Mouse (Mus musculus): ENCODE data around the gene Smarcd3. TPM values are rescaled to one million over a fixed set of nuclear protein-coding genes. Genes with fewer than 3 reads are reported as not detected.
"Not testable (repeated sequence)": the region's sequence is repeated elsewhere in the genome, so short reads cannot be mapped to it uniquely, and the experiment has no call there.

Gene Smarcd3
- polyA plus RNA-seq, 1 experiment = 247 TPM

- DNase-seq (ENCODE audit: low read depth) = not testable (repeated sequence)
Measured at GRCm38 (mm10) chr5:24555335-24555734, 68.9 kb downstream of the Smarcd3 start.

DNA sequence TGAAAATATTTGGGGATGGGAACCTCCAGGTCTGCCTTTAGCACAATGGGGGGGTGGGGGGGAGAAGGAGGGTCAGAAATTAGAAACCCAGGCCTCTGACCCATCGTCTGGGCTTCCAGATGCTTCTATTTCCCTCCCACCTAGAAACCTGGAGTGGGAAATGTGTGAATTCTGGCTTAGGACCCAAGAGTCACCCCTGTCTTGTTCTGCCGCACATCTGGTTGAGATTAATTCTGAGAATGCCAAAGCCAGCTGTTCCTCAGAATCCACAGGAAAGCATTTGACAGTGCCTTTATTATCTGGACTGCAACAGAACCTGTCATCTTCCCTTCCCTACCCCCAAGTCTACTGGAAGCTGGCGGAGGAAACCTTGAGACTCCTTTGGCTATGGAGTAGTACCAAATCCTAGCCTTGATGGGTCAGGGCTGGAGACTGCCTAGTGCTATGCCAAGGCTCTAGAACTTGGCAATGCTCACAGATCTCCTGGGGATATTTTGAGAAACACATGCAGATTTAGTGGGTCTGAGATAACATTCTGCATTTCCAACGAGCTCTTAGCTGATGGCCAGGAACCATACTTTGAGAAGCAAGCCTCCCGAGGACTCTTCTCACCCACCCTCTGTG is 70.5 kb downstream of the Smarcd3 start:
- DNase-seq (ENCODE audit: low read depth) = no peak

DNA sequence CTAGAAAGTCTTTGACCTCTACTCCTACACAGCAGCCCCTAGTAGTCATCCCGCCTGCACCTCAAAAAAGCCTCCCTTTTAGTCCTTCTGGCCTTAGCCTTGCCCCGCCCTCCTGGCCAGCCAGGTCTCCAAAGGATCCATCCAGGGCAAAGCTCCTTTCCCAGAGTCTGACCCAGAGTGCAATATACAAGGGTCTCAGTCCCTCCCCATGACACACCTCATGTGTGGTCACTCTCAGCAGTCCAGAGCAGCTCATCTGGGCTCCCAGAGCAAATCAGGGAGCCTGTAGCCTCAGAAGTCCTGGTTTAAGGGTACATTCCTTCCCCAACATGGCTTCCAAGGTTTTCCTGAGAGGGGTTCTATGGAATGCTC is 72.9 kb downstream of the Smarcd3 start:
- DNase-seq (ENCODE audit: low read depth) = no peak

DNA sequence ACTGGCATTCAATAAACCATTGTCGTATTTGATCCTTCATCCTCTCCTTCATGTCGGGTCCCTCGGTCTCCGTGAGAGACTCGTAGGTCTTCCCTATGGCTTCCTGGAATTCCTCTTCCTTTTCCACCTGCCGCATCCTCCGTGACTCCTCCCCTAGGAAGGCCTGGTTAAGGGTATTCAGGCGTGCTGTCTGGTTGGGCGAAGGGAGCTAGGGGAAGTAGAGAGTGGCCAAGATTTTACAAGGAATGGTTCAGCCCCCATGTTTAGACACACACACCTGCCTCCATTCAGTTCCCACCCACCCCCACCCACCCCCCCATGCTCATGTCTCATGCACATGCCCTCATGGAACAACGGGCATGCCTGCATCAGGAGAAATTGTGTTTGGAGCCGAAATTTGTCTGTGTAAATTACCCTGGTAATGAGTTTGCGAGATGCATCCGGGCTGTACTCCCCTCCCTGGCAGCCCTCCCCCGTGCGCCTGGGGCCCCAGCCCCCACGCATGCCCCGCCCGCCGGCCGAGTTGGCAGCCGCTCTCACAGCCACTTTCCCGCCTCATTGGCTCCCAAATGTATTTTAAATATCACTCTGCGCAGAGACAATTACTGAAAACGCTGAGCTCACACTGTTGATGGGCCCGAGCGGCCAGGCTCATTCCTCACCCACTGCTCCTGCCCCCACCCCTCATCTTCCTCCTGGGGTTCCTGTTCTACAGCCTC is 73.5 kb downstream of the Smarcd3 start:
- no peak for DNase-seq (ENCODE audit: low read depth)

DNA sequence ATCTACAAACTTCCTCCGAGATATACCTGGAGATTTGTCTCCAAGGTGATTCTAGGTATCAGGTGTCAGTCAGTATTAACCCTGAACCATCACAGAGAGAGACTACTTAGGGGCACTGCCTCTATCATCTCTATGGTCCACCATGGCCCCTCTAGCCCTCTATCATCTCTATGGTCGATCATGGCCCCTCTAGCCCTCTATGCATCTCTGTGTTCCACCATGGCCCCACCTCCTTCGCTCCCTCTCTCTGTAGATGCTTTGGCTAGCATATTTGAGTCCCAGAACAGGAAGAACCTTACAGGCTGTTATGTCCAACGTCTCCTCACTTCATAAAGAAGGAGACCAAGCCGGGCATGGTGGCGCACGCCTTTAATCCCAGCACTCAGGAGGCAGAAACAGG is 81.6 kb downstream of the Smarcd3 start:
- no peak for DNase-seq (ENCODE audit: low read depth)

GRCm38 (mm10) chr5:24541144-24541569 is 83.1 kb downstream of the Smarcd3 start:
- no peak for DNase-seq (ENCODE audit: low read depth)

Other genes starting within 250 kb of the Smarcd3 start
- 1.1 and 1.2 TPM in 2 replicates for gene Atg9b, start 232.3 kb downstream of the Smarcd3 start, polyA plus RNA-seq (2012; rRNA removed)
- 52.2 and 61.0 TPM in 2 replicates for gene Abcb8, start 230.7 kb downstream of the Smarcd3 start, polyA plus RNA-seq (2012; rRNA removed)
- gene Asic3, start 211.0 kb downstream of the Smarcd3 start, polyA plus RNA-seq (2012; rRNA removed) = 0.08 and 0.43 TPM in 2 replicates
- gene Cdk5, start 200.9 kb downstream of the Smarcd3 start, polyA plus RNA-seq (2012; rRNA removed) = 70.5 and 94.8 TPM in 2 replicates
- 60.6 and 67.9 TPM in 2 replicates for gene Slc4a2, start 200.6 kb downstream of the Smarcd3 start, polyA plus RNA-seq (2012; rRNA removed)
- 147 and 182 TPM in 2 replicates for gene Fastk, start 179.1 kb downstream of the Smarcd3 start, polyA plus RNA-seq (2012; rRNA removed)
- gene Tmub1, start 176.6 kb downstream of the Smarcd3 start, polyA plus RNA-seq (2012; rRNA removed) = 32.8 and 39.3 TPM in 2 replicates
- gene Agap3, start 172.2 kb downstream of the Smarcd3 start, polyA plus RNA-seq (2012; rRNA removed) = 52.6 and 60.0 TPM in 2 replicates
- gene Gbx1, start 97.2 kb downstream of the Smarcd3 start, polyA plus RNA-seq (2012; rRNA removed) = 0.03 TPM in 1 of 2 replicates, not detected in the other
- 1.4 and 1.6 TPM in 2 replicates for gene Asb10, start 83.4 kb downstream of the Smarcd3 start, polyA plus RNA-seq (2012; rRNA removed)
- 0.05 and 0.13 TPM in 2 replicates for gene 4931409K22Rik, start 67.6 kb downstream of the Smarcd3 start, polyA plus RNA-seq (2012; rRNA removed)
- gene Abcf2, start 46.9 kb downstream of the Smarcd3 start, polyA plus RNA-seq (2012; rRNA removed) = 39.8 and 50.0 TPM in 2 replicates
- gene Chpf2, start 37.7 kb downstream of the Smarcd3 start, polyA plus RNA-seq (2012; rRNA removed) = 57.2 and 62.9 TPM in 2 replicates
- 46.1 and 51.0 TPM in 2 replicates for gene Nub1, start 61.1 kb upstream of the Smarcd3 start, polyA plus RNA-seq (2012; rRNA removed)
- 1.2 and 2.0 TPM in 2 replicates for gene Wdr86, start 106.3 kb upstream of the Smarcd3 start, polyA plus RNA-seq (2012; rRNA removed)
- gene Crygn, start 133.6 kb upstream of the Smarcd3 start, polyA plus RNA-seq (2012; rRNA removed) = 0.97 and 1.7 TPM in 2 replicates
- gene Rheb, start 218.2 kb upstream of the Smarcd3 start, polyA plus RNA-seq (2012; rRNA removed) = 31.9 and 37.4 TPM in 2 replicates